Mouse (Mus musculus): ENCODE measurements around the gene Tspo. TPM values are rescaled to one million over a fixed set of nuclear protein-coding genes. Genes with fewer than 3 reads are reported as not detected.
A peak's percentile ranks its signal among the peaks of the same experiment; 100 is the strongest.

Gene Tspo
- polyA plus RNA-seq, 1 experiment from 2014 or later, result 77.2 TPM

DNA sequence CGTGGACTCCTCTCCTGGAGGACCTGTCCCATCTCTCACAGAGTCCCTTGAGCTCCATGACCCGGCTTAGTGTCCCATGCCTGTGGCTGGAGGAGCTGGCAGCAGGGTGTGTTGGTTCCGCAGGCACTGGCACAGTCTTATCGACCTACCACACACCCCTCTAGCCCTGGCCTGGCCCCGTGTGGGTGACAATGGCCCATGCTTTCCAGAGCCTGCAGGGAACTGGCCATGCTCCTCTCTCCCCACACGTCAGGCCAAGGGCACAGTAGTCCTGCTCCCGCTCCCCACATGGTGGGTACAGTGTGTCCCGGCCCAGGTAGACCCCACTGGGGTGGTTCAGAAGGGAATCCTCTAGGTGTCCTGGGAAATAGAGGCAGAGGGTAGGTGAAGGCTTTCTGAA lies 43.3 kb downstream of the Tspo start:
- no peak; the same call in 1 of the 2 replicates for ATAC-seq (replicated peaks; ENCODE audit: low FRiP score)
- no peaks in the 10 kb centered on the region for H3K36me3 ChIP-seq
- no peak overlapping the region for H3K4me2 ChIP-seq
- no peak overlapping the region for H3K27ac ChIP-seq
- no peak overlapping the region for H3K4me3 ChIP-seq (replicated peaks)
- H3K9me3 ChIP-seq (replicated peaks), result no peaks in the 10 kb centered on the region
- WGBS, result 87% methylated on average over 8 of the region's 8 CpGs
- H3K4me1 ChIP-seq, result peaks cover 10% of the 10 kb centered on the region
- no peak overlapping the region for H3K9ac ChIP-seq
- H3K27me3 ChIP-seq, result no peaks in the 10 kb centered on the region

DNA sequence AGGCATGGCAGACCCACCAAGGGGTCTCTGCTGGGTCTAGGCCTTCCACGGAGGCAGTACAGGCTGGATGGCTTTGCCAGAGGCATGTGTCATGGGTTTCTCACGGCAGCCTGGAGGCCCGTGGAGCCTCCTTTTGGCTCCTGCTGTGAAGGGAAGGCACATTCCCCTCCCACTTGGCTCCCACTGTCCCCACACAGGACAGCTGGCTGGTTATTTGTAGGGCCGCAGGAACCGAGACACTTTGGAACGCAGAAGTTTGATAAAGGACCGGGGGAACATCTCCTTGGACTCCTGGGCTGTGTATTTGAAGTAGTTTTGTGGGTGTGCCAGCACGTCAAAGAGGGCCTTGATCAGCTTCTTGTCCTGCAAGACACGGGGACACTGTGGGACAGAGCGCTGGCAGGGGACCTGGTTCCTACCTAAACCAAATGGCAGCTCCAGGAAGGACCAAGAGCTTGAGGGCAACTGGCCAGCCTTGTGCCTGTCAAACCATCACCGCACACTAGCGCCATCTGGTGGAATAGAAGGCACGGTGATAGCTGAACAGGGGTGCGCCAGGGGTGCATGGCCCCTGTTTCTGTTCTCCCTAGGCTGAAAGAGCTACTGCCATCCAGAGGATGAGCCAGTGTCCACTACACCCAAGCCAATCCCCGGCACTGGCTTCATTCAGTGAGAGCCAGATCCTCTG lies 43.9 kb downstream of the Tspo start:
- no peaks in the 10 kb centered on the region for H3K36me3 ChIP-seq
- 46% methylated on average over 15 of the region's 15 CpGs for WGBS
- H3K9ac ChIP-seq, result no peak overlapping the region
- peaks cover 10% of the 10 kb centered on the region for H3K4me1 ChIP-seq
- peak; percentile 52; the same call in 1 of the 2 replicates for ATAC-seq (replicated peaks; ENCODE audit: low FRiP score)
- H3K27ac ChIP-seq, result no peak overlapping the region
- no peak overlapping the region for H3K4me2 ChIP-seq
- H3K27me3 ChIP-seq, result no peaks in the 10 kb centered on the region
- H3K9me3 ChIP-seq (replicated peaks), result no peaks in the 10 kb centered on the region
- no peak overlapping the region for H3K4me3 ChIP-seq (replicated peaks)

DNA sequence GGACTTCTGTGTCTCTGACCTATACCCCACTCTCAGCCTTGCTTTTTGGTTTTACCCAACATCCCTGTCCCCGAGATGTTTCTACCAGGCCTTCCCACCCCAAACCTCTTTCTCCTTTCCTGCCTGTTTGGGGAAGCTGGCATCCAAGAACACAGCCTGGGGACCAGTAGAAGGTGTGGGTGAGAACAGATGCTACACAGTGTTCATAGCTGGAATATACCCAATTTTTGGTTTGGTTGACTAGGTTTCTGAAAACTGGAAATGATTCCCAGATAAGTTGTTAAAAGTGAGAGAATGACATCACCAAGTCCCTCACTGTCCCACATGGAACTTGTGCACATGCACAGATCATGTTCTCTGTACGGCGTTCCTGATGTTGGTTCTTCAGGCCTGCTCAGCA lies 51.9 kb downstream of the Tspo start:
- no peak for ATAC-seq (replicated peaks; ENCODE audit: low FRiP score)
- H3K9me3 ChIP-seq (replicated peaks), result no peaks in the 10 kb centered on the region

More for the DNA sequence above, 51.9 kb downstream of the Tspo start:
- 88% methylated on average over 3 of the region's 3 CpGs for WGBS
- Histone ChIP-seq H3K4me1 (no peaks in the 10 kb centered on the region), H3K27me3 (no peaks in the 10 kb centered on the region), H3K36me3 (no peaks in the 10 kb centered on the region), H3K4me3 (replicated peaks) (no peak overlapping the region), H3K27ac (no peak overlapping the region), H3K4me2 (no peak overlapping the region), H3K9ac (no peak overlapping the region)

Small RNA genes within 50 kb of the gene (microRNA-seq; reads per million reads assigned to microRNA genes)
- not detected for gene Gm24575

Other genes with a start within 250 kb of the Tspo start
- gene Arfgap3, start 213.3 kb upstream of the Tspo start, polyA plus RNA-seq (2015; fragmentation: Nextera tagmentation; extraction: Ambion mirVana), result 35.7 and 36.3 TPM in 2 replicates
- gene Pacsin2, start 99.0 kb upstream of the Tspo start, polyA plus RNA-seq (2015; fragmentation: Nextera tagmentation; extraction: Ambion mirVana), result 74.6 and 76.4 TPM in 2 replicates
- 25.3 and 28.7 TPM in 2 replicates for gene Ttll1, start 52.7 kb upstream of the Tspo start, polyA plus RNA-seq (2015; fragmentation: Nextera tagmentation; extraction: Ambion mirVana)
- 10.6 and 11.0 TPM in 2 replicates for gene Bik, start 36.7 kb upstream of the Tspo start, polyA plus RNA-seq (2015; fragmentation: Nextera tagmentation; extraction: Ambion mirVana)
- 35.1 and 36.6 TPM in 2 replicates for gene Mcat, start 195 bp downstream of the Tspo start, polyA plus RNA-seq (2015; fragmentation: Nextera tagmentation; extraction: Ambion mirVana)
- gene Ttll12, start 31.6 kb downstream of the Tspo start, polyA plus RNA-seq (2015; fragmentation: Nextera tagmentation; extraction: Ambion mirVana), result 35.2 and 38.6 TPM in 2 replicates
- 5.1 and 6.1 TPM in 2 replicates for gene Scube1, start 161.4 kb downstream of the Tspo start, polyA plus RNA-seq (2015; fragmentation: Nextera tagmentation; extraction: Ambion mirVana)
- 0.41 and 0.70 TPM in 2 replicates for gene Mpped1, start 215.9 kb downstream of the Tspo start, polyA plus RNA-seq (2015; fragmentation: Nextera tagmentation; extraction: Ambion mirVana)